Mouse (Mus musculus): ENCODE data around the gene Trim66.

- no peak for TF ChIP-seq CTCF (IDR thresholded peaks at IDR 0.05; ENCODE audit: low read depth)
- no peak for TF ChIP-seq EP300 (IDR thresholded peaks at IDR 0.05; ENCODE audit: low read depth)
These were observed 85.1 kb downstream of the Trim66 start for GRCm38 (mm10) chr7:109422803-109423202.
